Mouse (Mus musculus): ENCODE results near the gene Crnn. TPM values are rescaled to one million over a fixed set of nuclear protein-coding genes. Genes with fewer than 3 reads are reported as not detected.

Crnn gene
- total RNA-seq (2023): not detected

DNA sequence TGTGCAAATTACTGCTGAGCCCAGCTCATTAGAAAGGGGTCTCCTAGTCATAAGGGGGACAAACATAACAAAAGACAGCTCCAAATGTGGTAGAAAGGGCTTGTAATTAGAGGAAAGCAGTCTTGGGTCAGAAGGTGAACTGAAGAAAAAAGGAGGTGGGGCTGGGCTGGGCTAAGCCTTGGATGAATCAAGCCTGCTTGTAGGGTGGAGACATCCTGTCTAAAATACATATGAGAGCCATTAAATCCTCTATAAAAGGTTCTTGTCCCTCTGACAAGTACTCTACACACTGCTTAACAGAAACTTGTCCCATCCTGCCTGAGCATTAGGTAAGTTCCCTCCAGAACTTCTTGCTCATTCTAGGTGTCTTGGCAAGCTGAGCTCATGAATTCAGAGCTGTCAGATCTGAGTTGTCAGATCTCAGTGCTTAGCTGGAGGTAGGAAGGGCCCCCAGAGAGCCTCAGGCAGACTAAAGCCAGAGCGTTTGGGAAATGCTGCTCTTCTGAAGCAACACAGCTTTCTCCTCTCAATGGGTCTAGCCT, at the start of gene Crnn:
Gene Crnn (plus strand): TSS at position 278 of the 542 bp plus-strand sequence.

DNA sequence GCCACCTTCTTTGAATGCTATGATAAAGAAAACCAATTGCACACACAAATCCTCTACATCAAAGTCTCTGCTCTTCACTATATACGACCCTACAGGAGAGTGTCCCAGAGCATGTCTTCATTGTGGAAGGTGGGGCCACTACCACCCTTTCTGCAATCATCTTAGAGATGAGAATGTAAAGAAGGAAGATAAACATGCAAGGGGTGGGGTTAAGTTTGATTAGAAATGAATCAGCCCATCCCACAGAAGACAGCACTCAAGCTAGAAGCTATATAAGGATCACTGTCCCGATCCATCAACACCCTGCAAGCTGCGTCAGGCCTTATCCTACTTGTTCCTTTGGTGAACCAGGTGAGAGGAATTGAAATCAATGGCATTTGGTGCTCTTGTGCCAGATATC, 52.4 kb downstream of the Crnn start, which contains the start of gene Flg2:
Gene Flg2 (plus strand): TSS at position 301 of the 400 bp plus-strand sequence.

Other genes starting within 250 kb of the Crnn start
- not detected for gene Lce3a, start 218.6 kb upstream of the Crnn start, total RNA-seq (2023)
- not detected for gene Lce3b, start 211.8 kb upstream of the Crnn start, total RNA-seq (2023)
- not detected for gene Lce3c, start 200.3 kb upstream of the Crnn start, total RNA-seq (2023)
- gene Lce3d, start 187.4 kb upstream of the Crnn start, total RNA-seq (2023): not detected
- gene Lce3e, start 177.7 kb upstream of the Crnn start, total RNA-seq (2023): not detected
- not detected for gene Lce3f, start 152.6 kb upstream of the Crnn start, total RNA-seq (2023)
- not detected for gene Crct1, start 129.1 kb upstream of the Crnn start, total RNA-seq (2023)
- gene Lce1m, start 125.7 kb upstream of the Crnn start, total RNA-seq (2023): not detected
- not detected for gene Gm4858, start 76.0 kb upstream of the Crnn start, total RNA-seq (2023)
- not detected for gene Flg2, start 52.5 kb downstream of the Crnn start, total RNA-seq (2023)
- not detected for gene Flg, start 128.7 kb downstream of the Crnn start, total RNA-seq (2023)
- gene Hrnr, start 175.0 kb downstream of the Crnn start, total RNA-seq (2023): not detected
- not detected for gene Rptn, start 248.9 kb downstream of the Crnn start, total RNA-seq (2023)